Mouse (Mus musculus) thymus, adult 2 months (tissue): ENCODE measurements at regions not wholly inside any gene's neighbourhood (a gene's known extent, or its start where the extent isn't known, plus 50 kb on each side); places are given as distances from the start of the nearest gene placed in this dataset.

Experiments used
- CTCF ChIP-seq: fragments of 200-500 bp; IDR thresholded peaks from 2 replicates; pipeline ENCODE4 v1.5.1; 2012; ENCODE audit warnings: mild to moderate bottlenecking, control low read depth, low read length, moderate library complexity, borderline replicate concordance; ENCODE audit not compliant: control insufficient read depth, poor library complexity, insufficient read depth; ENCODE audit errors: extremely low read depth
- POLR2A ChIP-seq: fragments of 200-500 bp; IDR thresholded peaks from 2 replicates; pipeline ENCODE4 v1.6.1; 2012; ENCODE audit warnings: mild to moderate bottlenecking, low read length, control low read depth, moderate library complexity; ENCODE audit not compliant: control insufficient read depth, poor library complexity, insufficient read depth; ENCODE audit errors: extremely low read depth

GRCm38 (mm10) chr11:32925421-32926271 lies 101.2 kb upstream of the Smim23 start:
- TF ChIP-seq CTCF: no peak
- no peak for TF ChIP-seq POLR2A
